Mouse (Mus musculus): ENCODE data around the gene Npb. TPM values are rescaled to one million over a fixed set of nuclear protein-coding genes. Genes with fewer than 3 reads are reported as not detected.

Gene Npb
- polyA plus RNA-seq, 1 experiment from 2014 or later: 0.78 TPM

GRCm38 (mm10) chr11:120578024-120578693 is 30.1 kb upstream of the Npb start:
- Histone ChIP-seq H3K4me1 (ENCODE audit: control insufficient read depth, insufficient read depth, low read length) (peaks cover 13% of the 10 kb centered on the region), H3K9ac (ENCODE audit: low read length) (no peak overlapping the region), H3K27me3 (ENCODE audit: control insufficient read depth, insufficient read depth, low read length) (no peaks in the 10 kb centered on the region), H3K9me3 (ENCODE audit: control insufficient read depth, low read length) (no peaks in the 10 kb centered on the region), H3K36me3 (ENCODE audit: control insufficient read depth, insufficient read depth, low read length) (peaks cover 20% of the 10 kb centered on the region), H3K4me2 (ENCODE audit: low read depth) (no peak overlapping the region), H3K4me3 (ENCODE audit: low read depth, low read length) (no peak overlapping the region), H3K27ac (ENCODE audit: low read depth, low read length) (no peak overlapping the region)
- ATAC-seq (ENCODE audit: insufficient read depth, low FRiP score, low TSS enrichment) (no peak), DNase-seq (ENCODE audit: low spot score) (no peak)
- 85% methylated on average over 10 of the region's 10 CpGs for WGBS

- DNase-seq (ENCODE audit: low spot score): no peak
- 86% methylated on average over 11 of the region's 11 CpGs for WGBS
- Histone ChIP-seq H3K27me3 (ENCODE audit: control insufficient read depth, insufficient read depth, low read length) (no peaks in the 10 kb centered on the region), H3K27ac (ENCODE audit: low read depth, low read length) (no peak overlapping the region), H3K36me3 (ENCODE audit: control insufficient read depth, insufficient read depth, low read length) (peaks cover 21% of the 10 kb centered on the region), H3K9ac (ENCODE audit: low read length) (peak overlapping the region; percentile 26; the same call in 1 of the 2 replicates), H3K4me1 (ENCODE audit: control insufficient read depth, insufficient read depth, low read length) (peaks cover 13% of the 10 kb centered on the region), H3K4me3 (ENCODE audit: low read depth, low read length) (no peak overlapping the region), H3K4me2 (ENCODE audit: low read depth) (no peak overlapping the region), H3K9me3 (ENCODE audit: control insufficient read depth, low read length) (peaks cover under 1% of the 10 kb centered on the region; the same call in 1 of the 2 replicates)
- no peak for ATAC-seq (ENCODE audit: insufficient read depth, low FRiP score, low TSS enrichment)
Observed at GRCm38 (mm10) chr11:120578694-120579243, 29.5 kb upstream of the Npb start.

GRCm38 (mm10) chr11:120579316-120580107 is 28.8 kb upstream of the Npb start:
- Histone ChIP-seq H3K9ac (ENCODE audit: low read length) (no peak overlapping the region), H3K9me3 (ENCODE audit: control insufficient read depth, low read length) (peaks cover 3% of the 10 kb centered on the region; the same call in 1 of the 2 replicates), H3K4me2 (ENCODE audit: low read depth) (peak overlapping the region; percentile 96), H3K27ac (ENCODE audit: low read depth, low read length) (no peak overlapping the region), H3K36me3 (ENCODE audit: control insufficient read depth, insufficient read depth, low read length) (peaks cover 23% of the 10 kb centered on the region), H3K4me1 (ENCODE audit: control insufficient read depth, insufficient read depth, low read length) (peaks cover 8% of the 10 kb centered on the region), H3K27me3 (ENCODE audit: control insufficient read depth, insufficient read depth, low read length) (no peaks in the 10 kb centered on the region), H3K4me3 (ENCODE audit: low read depth, low read length) (peak overlapping the region; percentile 98)
- 66% methylated on average over 15 of the region's 15 CpGs for WGBS
- no peak for ATAC-seq (ENCODE audit: insufficient read depth, low FRiP score, low TSS enrichment)
- peak; percentile 86 for DNase-seq (ENCODE audit: low spot score)

GRCm38 (mm10) chr11:120580190-120580589 is 28.1 kb upstream of the Npb start:
- peak overlapping the region; percentile 98 for H3K4me3 ChIP-seq (ENCODE audit: low read depth, low read length)
- H3K27me3 ChIP-seq (ENCODE audit: control insufficient read depth, insufficient read depth, low read length): no peaks in the 10 kb centered on the region
- peaks cover 3% of the 10 kb centered on the region; the same call in 1 of the 2 replicates for H3K9me3 ChIP-seq (ENCODE audit: control insufficient read depth, low read length)
- WGBS: 65% methylated on average over 7 of the region's 7 CpGs
- peaks cover 23% of the 10 kb centered on the region for H3K36me3 ChIP-seq (ENCODE audit: control insufficient read depth, insufficient read depth, low read length)
- no peak overlapping the region for H3K27ac ChIP-seq (ENCODE audit: low read depth, low read length)
- H3K4me2 ChIP-seq (ENCODE audit: low read depth): peak overlapping the region; percentile 96
- peak overlapping the region; percentile 71 for H3K9ac ChIP-seq (ENCODE audit: low read length)
- DNase-seq (ENCODE audit: low spot score) (no peak), ATAC-seq (ENCODE audit: insufficient read depth, low FRiP score, low TSS enrichment) (no peak; the same call in 1 of the 2 replicates)
- H3K4me1 ChIP-seq (ENCODE audit: control insufficient read depth, insufficient read depth, low read length): peaks cover 7% of the 10 kb centered on the region

GRCm38 (mm10) chr11:120580871-120581331 is 27.4 kb upstream of the Npb start:
- Histone ChIP-seq H3K9ac (ENCODE audit: low read length) (peak overlapping the region; percentile 71), H3K4me2 (ENCODE audit: low read depth) (peak overlapping the region; percentile 96), H3K9me3 (ENCODE audit: control insufficient read depth, low read length) (peaks cover 3% of the 10 kb centered on the region; the same call in 1 of the 2 replicates), H3K4me1 (ENCODE audit: control insufficient read depth, insufficient read depth, low read length) (peaks cover 7% of the 10 kb centered on the region), H3K27ac (ENCODE audit: low read depth, low read length) (peak overlapping the region; percentile 76), H3K4me3 (ENCODE audit: low read depth, low read length) (peak overlapping the region; percentile 98), H3K36me3 (ENCODE audit: control insufficient read depth, insufficient read depth, low read length) (peaks cover 28% of the 10 kb centered on the region), H3K27me3 (ENCODE audit: control insufficient read depth, insufficient read depth, low read length) (no peaks in the 10 kb centered on the region)
- DNase-seq (ENCODE audit: low spot score): peak; percentile 49
- peak; percentile 35 for ATAC-seq (ENCODE audit: insufficient read depth, low FRiP score, low TSS enrichment)
- WGBS: 1% methylated on average over 32 of the region's 44 CpGs

- Histone ChIP-seq H3K9me3 (ENCODE audit: control insufficient read depth, low read length) (peaks cover 3% of the 10 kb centered on the region; the same call in 1 of the 2 replicates), H3K27me3 (ENCODE audit: control insufficient read depth, insufficient read depth, low read length) (no peaks in the 10 kb centered on the region), H3K9ac (ENCODE audit: low read length) (peak within 1 kb of the TSS; percentile 71), H3K27ac (ENCODE audit: low read depth, low read length) (peak within 1 kb of the TSS; percentile 76), H3K4me2 (ENCODE audit: low read depth) (peak within 1 kb of the TSS; percentile 96), H3K4me3 (ENCODE audit: low read depth, low read length) (peak within 1 kb of the TSS; percentile 98), H3K36me3 (ENCODE audit: control insufficient read depth, insufficient read depth, low read length) (peaks cover 35% of the 10 kb centered on the region), H3K4me1 (ENCODE audit: control insufficient read depth, insufficient read depth, low read length) (peaks cover 7% of the 10 kb centered on the region)
- WGBS: 7% methylated on average over 56 of the region's 75 CpGs
- peak; percentile 90 for DNase-seq (ENCODE audit: low spot score)
- ATAC-seq (ENCODE audit: insufficient read depth, low FRiP score, low TSS enrichment): peak; percentile 69
Observed at GRCm38 (mm10) chr11:120581490-120582267, 26.6 kb upstream of the Npb start, which contains the start of gene Arhgdia. Gene Arhgdia (minus strand): TSS chr11:120581624.

DNA sequence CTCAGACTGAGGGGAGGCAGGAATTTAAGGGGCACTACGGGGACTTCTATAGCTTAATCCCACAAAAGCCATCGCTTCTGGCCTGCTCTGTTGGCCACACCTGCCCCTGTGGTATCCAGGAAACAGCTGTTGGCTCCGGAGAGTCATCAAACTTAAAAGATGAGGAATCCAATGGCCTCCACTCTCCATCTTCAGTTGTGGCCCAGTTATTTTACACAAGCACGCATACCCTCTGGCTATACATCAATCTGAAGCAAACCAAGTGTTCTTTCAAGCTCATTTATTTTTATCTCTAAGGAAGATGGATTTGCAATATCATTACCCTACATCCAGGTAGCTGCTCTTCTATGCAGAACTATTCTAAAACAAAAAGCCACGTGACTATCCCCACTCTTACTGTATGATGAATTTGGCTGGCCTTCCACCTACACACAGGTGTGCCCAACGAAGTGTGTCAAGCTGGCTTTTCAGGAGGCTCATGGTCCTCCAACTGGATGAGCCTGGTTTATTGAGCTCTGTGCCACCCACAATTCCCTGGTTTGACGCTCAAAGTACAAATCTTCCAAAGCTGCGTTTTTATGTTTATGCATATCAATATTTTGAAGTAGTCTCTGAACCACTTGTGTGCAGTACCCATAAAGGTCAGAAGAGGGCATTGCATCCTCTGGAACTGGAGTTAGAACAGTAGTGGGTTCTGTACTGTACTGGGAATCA is 25.9 kb upstream of the Npb start:
- Histone ChIP-seq H3K4me1 (ENCODE audit: control insufficient read depth, insufficient read depth, low read length) (peaks cover 7% of the 10 kb centered on the region), H3K9me3 (ENCODE audit: control insufficient read depth, low read length) (peaks cover 3% of the 10 kb centered on the region; the same call in 1 of the 2 replicates), H3K4me3 (ENCODE audit: low read depth, low read length) (peak overlapping the region; percentile 98), H3K27ac (ENCODE audit: low read depth, low read length) (peak overlapping the region; percentile 76), H3K36me3 (ENCODE audit: control insufficient read depth, insufficient read depth, low read length) (peaks cover 38% of the 10 kb centered on the region), H3K9ac (ENCODE audit: low read length) (peak overlapping the region; percentile 71), H3K27me3 (ENCODE audit: control insufficient read depth, insufficient read depth, low read length) (no peaks in the 10 kb centered on the region), H3K4me2 (ENCODE audit: low read depth) (peak overlapping the region; percentile 96)
- 77% methylated on average over 8 of the region's 8 CpGs for WGBS
- ATAC-seq (ENCODE audit: insufficient read depth, low FRiP score, low TSS enrichment): no peak
- no peak for DNase-seq (ENCODE audit: low spot score)
